Mouse (Mus musculus) G1E (cell line): ENCODE results near the gene Cep112. TPM values are rescaled to one million over a fixed set of nuclear protein-coding genes. Genes with fewer than 3 reads are reported as not detected.

Experiments used
- ATAC-seq: 2 replicates; pipeline ENCODE4 v1.8.0; 2016; ENCODE audit warnings: mild to moderate bottlenecking; ENCODE audit not compliant: insufficient number of reproducible peaks, poor library complexity, low FRiP score, severe bottlenecking; ENCODE audit errors: extremely low read depth
- DNase-seq: peaks from one replicate; pipeline ENCODE4 v3.0.0; 2012; ENCODE audit warnings: low spot score
- H3K27me3 ChIP-seq: 2 replicates; pipeline ENCODE4 v1.6.1; 2012; ENCODE audit warnings: mild to moderate bottlenecking, low read length, inconsistent platforms; ENCODE audit not compliant: insufficient read depth
- H3K36me3 ChIP-seq: replicated peaks from 2 replicates; pipeline ENCODE3; 2012; ENCODE audit warnings: mild to moderate bottlenecking, inconsistent platforms
- H3K4me1 ChIP-seq: 2 replicates; pipeline ENCODE4 v1.6.1; 2012; ENCODE audit warnings: low read depth, low read length, inconsistent platforms, mixed read lengths; ENCODE audit not compliant: insufficient read depth
- H3K4me3 ChIP-seq: 2 replicates; pipeline ENCODE4 v1.5.1; 2012; ENCODE audit warnings: low read depth, mild to moderate bottlenecking, inconsistent platforms, low read length, moderate library complexity, mixed read lengths
- H3K9me3 ChIP-seq: replicated peaks from 2 replicates; pipeline ENCODE4 v1.6.1; 2012; ENCODE audit warnings: inconsistent platforms
- CTCF ChIP-seq: IDR thresholded peaks from 2 replicates; pipeline ENCODE4 v1.5.1; 2012; ENCODE audit warnings: low read depth, low read length, inconsistent platforms, mixed read lengths
- GATA1 ChIP-seq: IDR thresholded peaks from 2 replicates; pipeline ENCODE4 v1.6.1; 2012; ENCODE audit warnings: borderline replicate concordance, low read length, inconsistent platforms, mixed read lengths
- GATA2 ChIP-seq: IDR thresholded peaks from 2 replicates; pipeline ENCODE4 v1.6.1; 2012; ENCODE audit warnings: low read depth, low read length, inconsistent platforms, borderline replicate concordance
- POLR2AphosphoS5 ChIP-seq: IDR thresholded peaks from 2 replicates; pipeline ENCODE4 v1.6.1; 2012; ENCODE audit warnings: low read depth, low read length, inconsistent platforms; ENCODE audit not compliant: insufficient replicate concordance
- TAL1 ChIP-seq: conservative IDR thresholded peaks from 2 replicates; pipeline ENCODE4 v1.6.1; 2012; ENCODE audit warnings: low read depth, low read length, inconsistent platforms, mixed read lengths
- polyA plus RNA-seq: library from polyadenylated mRNA; stranded (reverse); fragments of >175 nt; gene quantifications from 2 replicates; pipeline ENCODE4 v1.2.3, GENCODE M21; 2012
- total RNA-seq, 2 experiments: library from RNA; stranded (forward) in 1 of 2; stranded (reverse) in 1 of 2; fragments of 200-1000 nt in 1 of 2; fragments of >200 nt in 1 of 2; fragmentation: Nextera tagmentation in 1 of 2; gene quantifications; 2 replicates each; pipeline ENCODE4 v1.2.3; 2014 to 2017

Cep112 gene
- not detected in 2 replicates for total RNA-seq (2014; fragmentation: Nextera tagmentation)
- 0.22 TPM in 1 of 2 replicates, not detected in the other for total RNA-seq (2017)
- not detected in 2 replicates for polyA plus RNA-seq

DNA sequence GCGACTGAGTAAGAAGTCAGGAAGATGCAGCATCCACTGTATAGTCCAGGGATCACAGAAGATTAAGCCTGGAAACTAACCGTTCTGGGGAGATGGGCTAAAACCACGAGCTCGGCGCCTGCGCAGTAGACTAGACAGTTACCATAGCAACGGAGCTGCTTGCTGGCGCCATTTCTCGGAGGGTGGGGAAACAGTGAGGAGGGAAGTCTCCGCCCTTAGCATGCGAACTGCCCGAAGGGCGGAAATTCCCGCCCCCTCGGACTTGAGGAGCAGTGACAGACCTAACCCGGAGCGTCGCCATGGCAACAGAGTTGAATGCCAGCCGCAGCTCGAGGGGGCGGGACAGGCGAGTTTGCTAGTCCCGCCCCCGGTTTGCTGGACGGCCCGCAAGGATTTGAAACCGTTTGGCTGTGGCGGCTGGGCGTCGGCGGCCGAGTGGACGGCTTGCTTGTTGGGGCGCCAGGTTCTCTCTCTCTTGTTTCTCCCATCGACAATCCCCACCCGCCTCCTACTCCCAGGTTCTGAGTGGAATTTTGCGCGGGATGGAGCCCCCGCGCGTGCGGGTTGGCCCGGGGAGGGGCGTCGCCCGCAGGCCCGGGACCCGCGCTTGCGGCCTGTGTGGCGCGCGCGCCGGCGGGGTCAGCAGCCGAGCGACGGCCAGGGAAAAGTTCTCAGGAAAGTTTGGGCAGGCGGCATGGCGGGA, at the start of gene Cep112:
Gene Cep112, plus strand, starts transcription at position 304 of the 703 bp plus-strand sequence.
- TF ChIP-seq GATA1 (no peak), TAL1 (no peak), GATA2 (no peak), CTCF (no peak), POLR2AphosphoS5 (no peak)
- DNase-seq (no peak), ATAC-seq (no peak)
- H3K9me3 ChIP-seq = peaks cover 19% of the 10 kb centered on the region
- H3K27me3 ChIP-seq = no peaks in the 10 kb centered on the region
- peak within 1 kb of the TSS; percentile 19; the same call in 1 of the 2 replicates for H3K4me3 ChIP-seq
- H3K36me3 ChIP-seq = no peaks in the 10 kb centered on the region
- H3K4me1 ChIP-seq = no peaks in the 10 kb centered on the region

GRCm38 (mm10) chr11:108376815-108377214, 48.2 kb upstream of the Cep112 start:
- H3K9me3 ChIP-seq = peaks cover 7% of the 10 kb centered on the region; the same call in 1 of the 2 replicates
- no peaks in the 10 kb centered on the region for H3K27me3 ChIP-seq
- H3K36me3 ChIP-seq = no peaks in the 10 kb centered on the region
- no peak for DNase-seq
- no peak overlapping the region for H3K4me3 ChIP-seq
- no peaks in the 10 kb centered on the region for H3K4me1 ChIP-seq
- no peak for TF ChIP-seq CTCF
- no peak for TF ChIP-seq GATA2
- TF ChIP-seq GATA1 = no peak
- no peak for TF ChIP-seq TAL1
- TF ChIP-seq POLR2AphosphoS5 = no peak
- ATAC-seq = no peak

GRCm38 (mm10) chr11:108377680-108378362, 47.2 kb upstream of the Cep112 start:
- H3K36me3 ChIP-seq = no peaks in the 10 kb centered on the region
- H3K4me1 ChIP-seq = no peaks in the 10 kb centered on the region
- ATAC-seq = 0 out of 2 replicates have a peak, but pooled peaks have one; percentile 41
- no peaks in the 10 kb centered on the region for H3K27me3 ChIP-seq
- no peak overlapping the region for H3K4me3 ChIP-seq
- TF ChIP-seq CTCF (peak; percentile 29; the same call in 1 of the 2 replicates), TAL1 (no peak)
- H3K9me3 ChIP-seq = peaks cover 7% of the 10 kb centered on the region; the same call in 1 of the 2 replicates
- DNase-seq = no peak

DNA sequence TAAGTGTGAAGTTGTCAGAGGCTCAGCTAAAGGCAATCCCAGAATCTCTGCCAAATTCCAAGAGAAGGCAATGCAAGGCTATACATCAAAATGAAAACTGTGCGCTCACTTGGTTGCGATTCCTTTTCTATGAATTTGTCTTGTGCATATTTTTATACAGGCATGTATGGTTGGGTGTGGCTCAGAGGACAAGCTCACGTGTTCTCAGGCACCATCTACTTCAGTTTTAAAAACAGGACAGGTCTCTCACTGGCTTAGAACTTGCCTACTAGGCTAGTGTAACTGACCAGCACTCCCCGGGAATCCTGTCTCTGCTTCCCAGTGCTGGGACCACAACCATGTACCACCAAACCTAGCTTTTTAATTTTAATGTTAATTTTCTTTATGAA, 46.6 kb upstream of the Cep112 start:
- Histone ChIP-seq H3K9me3 (peaks cover 7% of the 10 kb centered on the region; the same call in 1 of the 2 replicates), H3K4me1 (no peaks in the 10 kb centered on the region), H3K27me3 (no peaks in the 10 kb centered on the region), H3K36me3 (no peaks in the 10 kb centered on the region), H3K4me3 (no peak overlapping the region)
- no peak; the same call in 1 of the 2 replicates for TF ChIP-seq CTCF
- no peak for TF ChIP-seq TAL1
- TF ChIP-seq GATA2 = no peak
- TF ChIP-seq POLR2AphosphoS5 = no peak
- TF ChIP-seq GATA1 = no peak
- ATAC-seq (no peak), DNase-seq (no peak)

GRCm38 (mm10) chr11:108382664-108383063, 42.3 kb upstream of the Cep112 start:
- DNase-seq (no peak), ATAC-seq (no peak)
- H3K9me3 ChIP-seq = 0 out of 2 replicates have a peak, but pooled peaks cover 7% of the 10 kb centered on the region
- H3K36me3 ChIP-seq = no peaks in the 10 kb centered on the region
- no peaks in the 10 kb centered on the region for H3K4me1 ChIP-seq
- H3K27me3 ChIP-seq = no peaks in the 10 kb centered on the region
- H3K4me3 ChIP-seq = no peak overlapping the region
- no peak for TF ChIP-seq TAL1
- TF ChIP-seq GATA2 = no peak

DNA sequence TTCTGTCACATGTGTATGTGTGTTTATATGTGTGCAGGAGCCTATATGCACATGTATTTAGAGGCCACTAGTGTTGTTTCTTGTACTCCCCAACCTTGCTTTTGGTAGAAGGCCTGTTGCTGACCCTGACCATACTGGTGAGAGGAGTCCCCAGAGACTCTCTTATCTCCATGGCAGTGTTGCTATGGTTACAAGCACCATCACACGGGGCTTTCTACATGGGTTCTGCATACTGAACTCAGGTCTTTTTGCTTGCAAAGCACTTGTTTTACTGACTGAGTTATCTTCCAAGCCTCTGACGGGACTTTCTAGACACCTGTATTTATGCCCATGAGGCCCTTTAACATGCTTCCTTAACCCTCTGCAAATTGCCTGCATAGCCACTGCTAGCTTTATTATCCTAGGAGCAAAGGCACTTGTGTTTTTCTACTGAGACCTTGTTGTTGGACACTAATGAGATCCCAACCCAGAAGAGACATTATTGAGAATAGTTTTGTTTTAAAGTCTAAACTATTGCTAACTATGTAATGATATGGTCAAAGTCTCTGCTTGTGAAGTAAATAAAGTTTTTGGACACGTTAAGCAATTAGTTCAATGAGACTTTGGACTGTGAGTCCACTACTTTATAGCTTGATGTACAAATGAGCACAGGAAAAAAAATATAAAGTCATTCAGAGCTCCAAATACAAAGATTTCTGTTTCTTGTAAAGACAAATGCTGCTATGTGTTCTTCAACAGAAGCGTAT, 39.9 kb upstream of the Cep112 start:
- TF ChIP-seq GATA1 (no peak), POLR2AphosphoS5 (no peak), CTCF (no peak), TAL1 (no peak), GATA2 (no peak)
- ATAC-seq (no peak), DNase-seq (no peak)
- Histone ChIP-seq H3K36me3 (no peaks in the 10 kb centered on the region), H3K4me3 (no peak overlapping the region), H3K9me3 (no peaks in the 10 kb centered on the region), H3K4me1 (no peaks in the 10 kb centered on the region), H3K27me3 (no peaks in the 10 kb centered on the region)
